Mouse (Mus musculus): ENCODE data around the gene Rgs3. TPM values are rescaled to one million over a fixed set of nuclear protein-coding genes. Genes with fewer than 3 reads are reported as not detected.

Rgs3 gene
- polyA plus RNA-seq (2015; fragmentation: Nextera tagmentation; extraction: Ambion mirVana): 5.7 and 5.9 TPM in 2 replicates

GRCm38 (mm10) chr4:62559797-62560329 is at the start of gene Rgs3:
Gene Rgs3 (plus strand): TSS chr4:62559847.
- 33% methylated on average over 6 of the region's 6 CpGs for WGBS (ENCODE audit: insufficient replicate concordance)
- H3K4me3 ChIP-seq (replicated peaks): no peak within 1 kb of the TSS
- no peaks in the 10 kb centered on the region for H3K36me3 ChIP-seq
- H3K27me3 ChIP-seq: no peaks in the 10 kb centered on the region
- H3K4me2 ChIP-seq: no peak within 1 kb of the TSS
- ATAC-seq (ENCODE audit: low read depth) (no peak), DNase-seq (no peak)
- H3K4me1 ChIP-seq (replicated peaks): no peaks in the 10 kb centered on the region; the same call in 1 of the 2 replicates
- H3K9ac ChIP-seq: no peak within 1 kb of the TSS
- H3K9me3 ChIP-seq (replicated peaks): no peaks in the 10 kb centered on the region
- no peak within 1 kb of the TSS for H3K27ac ChIP-seq

- ATAC-seq (ENCODE audit: low read depth): no peak
- H3K4me2 ChIP-seq: no peak overlapping the region
- peak overlapping the region; percentile 73 for H3K27ac ChIP-seq
Measured at GRCm38 (mm10) chr4:62509946-62510345, 49.7 kb upstream of the Rgs3 start.

GRCm38 (mm10) chr4:62513998-62514506 is 45.6 kb upstream of the Rgs3 start:
- Histone ChIP-seq H3K9ac (peak overlapping the region; percentile 99), H3K27ac (peak overlapping the region; percentile 73), H3K4me2 (peak overlapping the region; percentile 89), H3K9me3 (replicated peaks) (no peaks in the 10 kb centered on the region), H3K4me3 (replicated peaks) (peak overlapping the region; percentile 89), H3K4me1 (replicated peaks) (peaks cover 99% of the 10 kb centered on the region), H3K27me3 (no peaks in the 10 kb centered on the region), H3K36me3 (peaks cover 68% of the 10 kb centered on the region)
- 56% methylated on average over 11 of the region's 11 CpGs for WGBS (ENCODE audit: insufficient replicate concordance)
- peak; percentile 60 for DNase-seq
- no peak for ATAC-seq (ENCODE audit: low read depth)

More at GRCm38 (mm10) chr4:62509946-62510345, 49.7 kb upstream of the Rgs3 start:
- Histone ChIP-seq H3K27me3 (no peaks in the 10 kb centered on the region), H3K9me3 (replicated peaks) (no peaks in the 10 kb centered on the region), H3K9ac (no peak overlapping the region), H3K36me3 (peaks cover 84% of the 10 kb centered on the region), H3K4me1 (replicated peaks) (peaks cover 93% of the 10 kb centered on the region), H3K4me3 (replicated peaks) (no peak overlapping the region)
- DNase-seq: no peak
- 91% methylated on average over 11 of the region's 11 CpGs for WGBS (ENCODE audit: insufficient replicate concordance)

GRCm38 (mm10) chr4:62514995-62515394 is 44.7 kb upstream of the Rgs3 start:
- no peak for ATAC-seq (ENCODE audit: low read depth)
- H3K36me3 ChIP-seq: peaks cover 58% of the 10 kb centered on the region

GRCm38 (mm10) chr4:62515490-62515889 is 44.2 kb upstream of the Rgs3 start:
- WGBS (ENCODE audit: insufficient replicate concordance): 14% methylated on average over 3 of the region's 3 CpGs
- Histone ChIP-seq H3K9me3 (replicated peaks) (no peaks in the 10 kb centered on the region), H3K9ac (peak overlapping the region; percentile 99), H3K27me3 (no peaks in the 10 kb centered on the region), H3K4me1 (replicated peaks) (peaks cover 89% of the 10 kb centered on the region), H3K4me3 (replicated peaks) (peak overlapping the region; percentile 89), H3K36me3 (peaks cover 53% of the 10 kb centered on the region), H3K27ac (peak overlapping the region; percentile 100), H3K4me2 (peak overlapping the region; percentile 89)
- DNase-seq (peak; percentile 69), ATAC-seq (ENCODE audit: low read depth) (peak; percentile 19)

More at GRCm38 (mm10) chr4:62514995-62515394, 44.7 kb upstream of the Rgs3 start:
- Histone ChIP-seq H3K4me3 (replicated peaks) (peak overlapping the region; percentile 89), H3K27ac (peak overlapping the region; percentile 100), H3K4me2 (peak overlapping the region; percentile 89), H3K27me3 (no peaks in the 10 kb centered on the region), H3K9me3 (replicated peaks) (no peaks in the 10 kb centered on the region), H3K9ac (peak overlapping the region; percentile 99), H3K4me1 (replicated peaks) (peaks cover 90% of the 10 kb centered on the region)
- WGBS (ENCODE audit: insufficient replicate concordance): 60% methylated on average over 7 of the region's 7 CpGs
- no peak for DNase-seq

- Histone ChIP-seq H3K4me1 (replicated peaks) (peaks cover 89% of the 10 kb centered on the region), H3K9ac (peak overlapping the region; percentile 99), H3K27ac (peak overlapping the region; percentile 100), H3K4me3 (replicated peaks) (peak overlapping the region; percentile 89), H3K4me2 (peak overlapping the region; percentile 89), H3K9me3 (replicated peaks) (no peaks in the 10 kb centered on the region), H3K36me3 (peaks cover 48% of the 10 kb centered on the region), H3K27me3 (no peaks in the 10 kb centered on the region)
- WGBS (ENCODE audit: insufficient replicate concordance): 6% methylated on average over 2 of the region's 2 CpGs
- no peak for DNase-seq
- peak; percentile 25 for ATAC-seq (ENCODE audit: low read depth)
Measured at GRCm38 (mm10) chr4:62516079-62516478, 43.6 kb upstream of the Rgs3 start.

GRCm38 (mm10) chr4:62516579-62516978 is 43.1 kb upstream of the Rgs3 start:
- 3% methylated on average over 1 of the region's 1 CpGs for WGBS (ENCODE audit: insufficient replicate concordance)
- Histone ChIP-seq H3K27ac (peak overlapping the region; percentile 100), H3K27me3 (no peaks in the 10 kb centered on the region), H3K9ac (peak overlapping the region; percentile 99), H3K9me3 (replicated peaks) (no peaks in the 10 kb centered on the region), H3K4me2 (peak overlapping the region; percentile 89), H3K4me1 (replicated peaks) (peaks cover 87% of the 10 kb centered on the region), H3K36me3 (peaks cover 44% of the 10 kb centered on the region), H3K4me3 (replicated peaks) (peak overlapping the region; percentile 89)
- DNase-seq (peak; percentile 100), ATAC-seq (ENCODE audit: low read depth) (peak; percentile 92)

- ATAC-seq (ENCODE audit: low read depth): peak; percentile 16
- no peaks in the 10 kb centered on the region for H3K27me3 ChIP-seq
- H3K27ac ChIP-seq: peak overlapping the region; percentile 100
- H3K4me1 ChIP-seq (replicated peaks): peaks cover 84% of the 10 kb centered on the region
- DNase-seq: peak; percentile 71
- peaks cover 44% of the 10 kb centered on the region for H3K36me3 ChIP-seq
- peak overlapping the region; percentile 89 for H3K4me2 ChIP-seq
- H3K9me3 ChIP-seq (replicated peaks): no peaks in the 10 kb centered on the region
- H3K4me3 ChIP-seq (replicated peaks): peak overlapping the region; percentile 89
- 26% methylated on average over 8 of the region's 8 CpGs for WGBS (ENCODE audit: insufficient replicate concordance)
- H3K9ac ChIP-seq: peak overlapping the region; percentile 99
Measured at GRCm38 (mm10) chr4:62517046-62517445, 42.6 kb upstream of the Rgs3 start.

- H3K9ac ChIP-seq: peak overlapping the region; percentile 99
- peaks cover 44% of the 10 kb centered on the region for H3K36me3 ChIP-seq
- H3K4me3 ChIP-seq (replicated peaks): peak overlapping the region; percentile 89
- ATAC-seq (ENCODE audit: low read depth) (no peak), DNase-seq (no peak)
- H3K4me1 ChIP-seq (replicated peaks): peaks cover 84% of the 10 kb centered on the region
- H3K4me2 ChIP-seq: peak overlapping the region; percentile 89
- H3K9me3 ChIP-seq (replicated peaks): no peaks in the 10 kb centered on the region
- WGBS (ENCODE audit: insufficient replicate concordance): 44% methylated on average over 10 of the region's 10 CpGs
- peak overlapping the region; percentile 100 for H3K27ac ChIP-seq
- H3K27me3 ChIP-seq: no peaks in the 10 kb centered on the region
Measured at GRCm38 (mm10) chr4:62517538-62518415, 41.9 kb upstream of the Rgs3 start.

GRCm38 (mm10) chr4:62518416-62519121 is 41.1 kb upstream of the Rgs3 start:
- peak overlapping the region; percentile 99 for H3K9ac ChIP-seq
- H3K4me1 ChIP-seq (replicated peaks): peaks cover 84% of the 10 kb centered on the region
- DNase-seq (no peak), ATAC-seq (ENCODE audit: low read depth) (no peak)
- H3K9me3 ChIP-seq (replicated peaks): no peaks in the 10 kb centered on the region
- 33% methylated on average over 13 of the region's 13 CpGs for WGBS (ENCODE audit: insufficient replicate concordance)
- H3K27ac ChIP-seq: peak overlapping the region; percentile 100
- peak overlapping the region; percentile 89 for H3K4me2 ChIP-seq
- H3K4me3 ChIP-seq (replicated peaks): peak overlapping the region; percentile 89
- peaks cover 44% of the 10 kb centered on the region for H3K36me3 ChIP-seq
- H3K27me3 ChIP-seq: no peaks in the 10 kb centered on the region
